Mouse (Mus musculus) gastrocnemius, postnatal 36 days (tissue): Measurements from ENCODE around the gene Hmcn2. TPM values are rescaled to one million over a fixed set of nuclear protein-coding genes. Genes with fewer than 3 reads are reported as not detected.

Source experiments
- DNase-seq, 2 experiments: peaks; one replicate each; pipeline ENCODE4 v3.0.0; 2022
- intact Hi-C: fragments of 180-260 bp; cut with DNase I; formaldehyde crosslinking; loops from one replicate; pipeline ENCODE4 v1.15.1; 2025
- total RNA-seq, 2 experiments: library from RNA; stranded (reverse); gene quantifications; 2 replicates each; pipeline ENCODE4 v1.2.3; 2021

Hmcn2 gene
- total RNA-seq, 2 experiments from 2014 or later: 28.6 to 30.1 TPM

- no peak for DNase-seq
- intact Hi-C loops: no loop called here
Observed at GRCm38 (mm10) chr2:31376057-31376456, 61.8 kb downstream of the Hmcn2 start.

DNA sequence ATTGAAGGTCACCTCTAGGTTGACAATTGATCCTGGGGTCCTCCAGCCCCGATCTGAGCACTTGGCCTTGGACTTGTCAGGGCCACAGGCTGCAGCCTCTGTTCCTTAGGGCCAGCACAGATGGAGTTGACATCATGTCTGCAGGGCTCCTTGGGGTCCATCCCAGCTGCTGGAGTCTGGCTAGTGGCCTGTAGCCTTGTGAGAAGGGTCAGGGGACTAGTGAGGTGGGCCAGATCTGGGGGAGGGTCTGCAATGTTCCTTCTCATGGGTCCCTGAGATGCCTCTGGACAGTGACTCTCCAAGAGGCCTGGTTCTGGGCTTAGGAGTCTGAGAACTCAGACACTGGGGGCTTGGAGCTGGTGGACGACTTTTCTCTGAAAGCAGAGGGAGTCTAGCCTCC is 63.3 kb downstream of the Hmcn2 start:
- intact Hi-C loops: no loop called here
- no peak for DNase-seq

DNA sequence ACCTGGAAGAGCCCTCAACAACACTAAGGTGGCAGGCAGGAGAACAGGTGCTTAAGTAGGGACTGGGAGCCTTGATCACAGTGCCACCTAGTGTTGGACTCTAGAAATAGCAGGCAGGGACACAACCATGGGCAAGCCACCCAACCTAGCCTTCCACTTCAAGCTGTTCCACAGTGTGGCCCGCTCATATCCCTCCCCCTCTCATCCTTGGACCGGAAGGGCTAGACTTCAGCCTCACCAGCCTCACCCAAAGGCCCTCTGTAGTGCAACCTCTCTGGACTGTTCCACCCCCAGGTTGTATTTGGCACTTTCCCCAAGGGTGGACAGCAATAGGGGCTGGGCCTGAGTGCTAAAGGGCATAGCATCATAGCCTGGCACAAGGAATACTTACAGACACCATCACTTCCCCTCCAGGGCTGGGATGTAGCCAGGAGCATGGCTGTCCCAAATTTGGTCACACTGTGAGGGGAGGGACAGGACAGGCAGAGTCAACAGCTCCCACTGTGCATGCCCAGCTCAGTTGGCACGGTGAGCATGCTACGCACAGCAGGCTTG is 67.2 kb downstream of the Hmcn2 start:
- intact Hi-C loops: loop anchor here (5.0 kb wide), 3 partner anchors 64 to 189 kb away; no protein-coding TSS in a partner anchor
- no peak for DNase-seq

- intact Hi-C loops: loop anchor here (5.0 kb wide), 3 partner anchors 66 to 191 kb away; no protein-coding TSS in a partner anchor
- DNase-seq: peak; percentile 45 to 49
Observed at GRCm38 (mm10) chr2:31382952-31383351, 68.7 kb downstream of the Hmcn2 start.

DNA sequence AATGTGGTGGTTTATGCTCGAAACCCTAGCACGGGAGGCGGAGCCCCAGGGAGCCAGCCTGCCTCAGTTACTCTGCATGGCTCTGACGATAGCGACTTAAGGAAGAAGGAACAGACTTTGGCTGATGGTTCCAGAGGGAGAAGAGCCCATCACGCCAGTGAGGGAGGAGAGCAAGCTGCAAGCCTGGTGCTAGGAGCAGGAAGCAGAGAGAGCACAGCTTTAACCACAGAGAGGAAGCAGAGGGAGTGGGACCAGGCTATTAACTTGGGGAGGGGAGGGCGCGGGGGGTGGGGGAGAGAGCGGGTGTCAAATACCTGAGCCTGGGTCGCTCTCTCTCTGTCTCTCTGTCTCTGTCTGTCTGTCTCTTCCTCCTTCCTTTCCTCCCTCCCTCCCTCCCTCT is 102.8 kb downstream of the Hmcn2 start:
- intact Hi-C loops: no loop called here

DNA sequence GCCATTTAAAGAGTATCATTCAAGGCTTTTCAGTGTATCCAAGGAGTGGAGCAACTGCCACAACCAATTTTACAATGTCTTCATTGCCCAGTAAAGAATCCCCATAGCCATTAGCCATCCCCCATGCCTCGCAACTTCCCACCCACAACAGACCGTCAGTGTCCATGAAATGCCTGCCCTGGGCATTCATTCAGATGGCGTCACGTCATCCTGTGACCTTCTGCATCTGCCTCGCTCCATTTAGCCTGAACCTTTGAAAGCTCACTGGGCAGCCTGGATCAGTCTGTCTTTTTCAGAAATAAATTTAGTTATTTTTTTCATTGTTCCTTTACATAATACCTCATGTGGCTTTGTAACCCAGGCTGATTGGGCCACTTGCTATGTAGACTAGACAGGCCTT is 103.8 kb downstream of the Hmcn2 start:
- intact Hi-C loops: no loop called here
- no peak for DNase-seq

More for the DNA sequence above, 102.8 kb downstream of the Hmcn2 start:
- DNase-seq: no peak

- intact Hi-C loops: no loop called here
- no peak for DNase-seq
Observed at GRCm38 (mm10) chr2:31418571-31418970, 104.4 kb downstream of the Hmcn2 start.

DNA sequence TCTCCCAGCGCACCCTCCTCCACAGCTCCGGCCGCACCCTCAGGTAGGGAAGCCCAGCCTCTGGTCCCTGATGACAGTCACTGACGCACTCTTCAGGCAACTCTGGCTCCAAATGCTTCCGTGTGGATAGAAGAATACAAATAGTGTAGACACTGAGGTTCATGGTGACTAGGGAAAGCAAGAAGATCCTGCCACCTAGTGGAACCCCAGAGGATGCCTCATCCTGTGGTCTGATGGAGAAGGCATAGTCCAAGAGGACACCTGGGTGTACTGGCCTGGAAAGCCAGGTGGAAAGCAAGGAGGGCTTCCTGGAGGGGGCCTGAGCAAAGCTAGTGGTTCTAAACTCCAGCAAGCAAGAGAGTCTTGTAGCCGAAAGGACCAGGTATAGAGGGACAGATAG is 106.7 kb downstream of the Hmcn2 start:
- intact Hi-C loops: no loop called here

GRCm38 (mm10) chr2:31422576-31422975 is 108.4 kb downstream of the Hmcn2 start:
- intact Hi-C loops: no loop called here
- no peak for DNase-seq

More for the DNA sequence above, 106.7 kb downstream of the Hmcn2 start:
- no peak for DNase-seq

GRCm38 (mm10) chr2:31431477-31431876 is 117.3 kb downstream of the Hmcn2 start:
- DNase-seq: no peak
- intact Hi-C loops: no loop called here

- no peak for DNase-seq
- intact Hi-C loops: loop anchor here (1.0 to 2.0 kb wide), 2 partner anchors 20 to 38 kb away; no protein-coding TSS in a partner anchor
Observed at GRCm38 (mm10) chr2:31434746-31435145, 120.5 kb downstream of the Hmcn2 start.

DNA sequence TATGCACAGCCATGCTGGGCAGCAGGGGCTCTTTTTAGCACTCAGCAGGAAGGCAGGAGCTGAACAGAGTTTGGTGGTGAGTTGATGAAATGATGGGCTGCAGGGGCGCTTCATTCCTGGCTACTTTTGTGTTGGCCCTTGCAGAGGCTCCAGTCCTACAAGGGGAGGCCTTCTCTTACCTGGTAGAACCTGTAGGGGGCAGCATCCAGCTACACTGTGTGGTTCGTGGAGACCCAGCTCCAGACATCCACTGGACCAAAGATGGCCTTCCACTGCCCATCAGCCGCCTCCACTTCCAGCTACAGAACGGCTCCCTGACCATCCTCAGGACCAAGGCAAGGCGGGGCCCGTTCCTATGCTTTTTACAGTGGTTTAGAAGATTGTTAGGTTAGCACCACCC is 121.4 kb downstream of the Hmcn2 start:
- DNase-seq: no peak
- intact Hi-C loops: loop anchor here (1.0 to 2.0 kb wide), 2 partner anchors 19 to 37 kb away; no protein-coding TSS in a partner anchor

GRCm38 (mm10) chr2:31437480-31438245 is 123.4 kb downstream of the Hmcn2 start:
- intact Hi-C loops: loop anchor here (1.0 kb wide), 1 partner anchor 20 kb away; no protein-coding TSS in a partner anchor

GRCm38 (mm10) chr2:31439576-31439975 is 125.4 kb downstream of the Hmcn2 start:
- DNase-seq: no peak
- intact Hi-C loops: no loop called here

More at GRCm38 (mm10) chr2:31437480-31438245, 123.4 kb downstream of the Hmcn2 start:
- DNase-seq: no peak

DNA sequence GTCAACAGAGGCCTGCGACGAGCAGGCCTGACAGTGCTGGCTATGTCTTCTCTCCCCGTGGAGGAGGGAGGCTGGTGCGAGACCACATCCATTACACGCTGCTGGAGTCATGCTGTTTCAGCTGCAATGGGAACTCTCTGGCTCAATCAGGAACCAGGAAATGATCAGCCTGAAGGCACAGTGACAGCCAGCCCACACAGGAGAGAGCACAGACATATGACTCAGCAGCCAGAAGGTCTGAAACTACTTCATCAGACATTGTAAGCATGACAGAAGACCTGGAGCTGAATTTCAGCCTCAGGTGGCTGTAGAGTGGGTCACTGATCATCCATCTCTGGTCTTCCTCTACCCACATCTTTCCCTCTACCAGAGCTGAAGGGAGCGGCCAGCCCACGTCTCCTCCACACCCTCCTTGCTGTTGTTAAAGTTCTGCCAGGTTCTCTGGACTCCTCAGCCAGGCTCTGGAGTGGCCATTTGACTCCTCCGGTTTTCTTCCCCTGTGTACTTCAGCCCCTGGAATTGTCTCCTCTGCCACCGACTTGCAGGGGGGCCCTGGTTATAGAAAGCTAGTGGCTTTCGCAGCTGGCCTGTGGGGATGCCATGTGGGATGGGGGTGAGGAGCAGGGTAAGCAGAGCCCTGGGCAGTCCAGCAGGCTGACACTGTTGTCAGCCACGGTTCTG is 128.4 kb downstream of the Hmcn2 start:
- intact Hi-C loops: no loop called here
- no peak for DNase-seq

DNA sequence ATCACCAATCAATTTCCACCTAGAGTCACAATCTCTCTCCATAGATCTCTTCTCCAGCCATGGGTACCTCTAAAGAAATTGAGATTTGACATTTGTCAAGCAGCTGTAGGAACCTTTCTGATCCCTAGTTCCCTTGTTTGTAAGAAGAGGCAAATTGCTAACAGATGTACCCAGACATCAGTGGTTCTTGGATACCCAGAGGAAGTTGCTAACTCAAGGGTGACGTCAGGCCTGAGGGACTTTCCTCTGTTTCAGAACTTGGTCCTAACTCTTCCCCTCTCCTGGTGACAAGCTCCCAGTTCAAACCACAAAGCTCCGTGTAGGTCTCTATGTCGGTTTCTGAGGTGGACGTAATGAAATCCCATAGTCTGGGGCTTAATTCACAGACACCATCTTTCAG is 131.8 kb downstream of the Hmcn2 start:
- intact Hi-C loops: no loop called here

DNA sequence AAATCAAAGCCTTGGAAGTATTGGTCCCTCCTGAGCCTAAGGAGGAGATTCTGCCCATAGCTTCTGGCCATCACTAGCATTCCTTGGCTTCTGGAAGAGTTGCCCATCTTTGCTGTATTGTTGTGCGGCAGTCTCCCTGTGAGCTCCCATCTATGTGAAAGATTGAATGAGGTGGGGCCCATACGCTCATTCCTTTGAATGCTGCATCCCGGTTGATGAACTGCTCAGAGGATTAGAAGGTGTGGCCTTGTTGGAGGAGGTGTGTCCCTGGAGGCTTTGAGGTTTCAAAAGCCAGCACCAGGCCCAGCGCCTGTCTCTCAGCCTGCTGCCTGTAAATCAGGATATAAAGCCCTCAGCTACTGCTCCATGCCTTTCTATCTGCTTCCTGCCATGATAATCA is 132.2 kb downstream of the Hmcn2 start:
- no peak for DNase-seq
- intact Hi-C loops: no loop called here

More for the DNA sequence above, 131.8 kb downstream of the Hmcn2 start:
- no peak for DNase-seq

- intact Hi-C loops: no loop called here
- DNase-seq: no peak
Observed at GRCm38 (mm10) chr2:31447536-31447935, 133.3 kb downstream of the Hmcn2 start.

GRCm38 (mm10) chr2:31448756-31449440 is 134.7 kb downstream of the Hmcn2 start:
- intact Hi-C loops: no loop called here
- no peak for DNase-seq

- intact Hi-C loops: no loop called here
- DNase-seq: no peak
Observed at GRCm38 (mm10) chr2:31449441-31449815, 135.2 kb downstream of the Hmcn2 start.

DNA sequence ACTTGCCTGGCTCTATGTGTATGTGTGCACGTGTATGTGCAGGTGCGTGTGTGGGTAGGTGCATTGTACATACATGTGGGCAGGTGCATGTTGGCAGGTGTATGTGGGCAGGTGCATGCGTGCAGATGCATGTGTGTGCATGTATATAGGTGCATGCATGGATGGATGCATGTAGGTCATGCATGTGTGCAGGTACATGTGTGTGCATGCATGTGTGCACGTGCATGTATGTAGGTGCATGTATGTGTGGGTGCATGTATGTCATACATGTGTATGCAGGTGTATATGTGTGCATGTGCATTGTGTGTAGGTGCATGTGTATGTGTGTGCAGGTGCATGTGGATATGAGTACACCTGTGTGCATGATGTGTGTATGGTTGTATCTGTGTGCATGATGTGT is 135.7 kb downstream of the Hmcn2 start:
- intact Hi-C loops: no loop called here
- no peak for DNase-seq
